Mouse (Mus musculus): ENCODE results near the gene Zfp976. TPM values are rescaled to one million over a fixed set of nuclear protein-coding genes. Genes with fewer than 3 reads are reported as not detected.
"Not testable (repeated sequence)": the region's sequence is repeated elsewhere in the genome, so short reads cannot be mapped to it uniquely, and the experiment has no call there.

The Zfp976 gene
- polyA plus RNA-seq, 1 experiment from 2014 or later, result 1.4 TPM

GRCm38 (mm10) chr7:42591311-42591710, 51.1 kb downstream of the Zfp976 start:
- DNase-seq (ENCODE audit: low spot score); H3K27me3 ChIP-seq (ENCODE audit: control insufficient read depth, insufficient read depth, low read length); H3K9ac ChIP-seq (ENCODE audit: low read length); H3K27ac ChIP-seq (ENCODE audit: low read depth, low read length); H3K4me2 ChIP-seq (ENCODE audit: low read depth); H3K36me3 ChIP-seq (ENCODE audit: control insufficient read depth, insufficient read depth, low read length); H3K9me3 ChIP-seq (ENCODE audit: control insufficient read depth, low read length); H3K4me1 ChIP-seq (ENCODE audit: control insufficient read depth, insufficient read depth, low read length); ATAC-seq (ENCODE audit: insufficient read depth, low FRiP score, low TSS enrichment); H3K4me3 ChIP-seq (ENCODE audit: low read depth, low read length): not testable (repeated sequence)

- Histone ChIP-seq H3K9ac (ENCODE audit: low read length) (no peak within 1 kb of the TSS), H3K4me2 (ENCODE audit: low read depth) (no peak within 1 kb of the TSS), H3K36me3 (ENCODE audit: control insufficient read depth, insufficient read depth, low read length) (no peaks in the 10 kb centered on the region), H3K4me1 (ENCODE audit: control insufficient read depth, insufficient read depth, low read length) (no peaks in the 10 kb centered on the region), H3K4me3 (ENCODE audit: low read depth, low read length) (no peak within 1 kb of the TSS), H3K9me3 (ENCODE audit: control insufficient read depth, low read length) (peaks cover 4% of the 10 kb centered on the region; the same call in 1 of the 2 replicates), H3K27me3 (ENCODE audit: control insufficient read depth, insufficient read depth, low read length) (no peaks in the 10 kb centered on the region), H3K27ac (ENCODE audit: low read depth, low read length) (no peak within 1 kb of the TSS)
- no peak for DNase-seq (ENCODE audit: low spot score)
- ATAC-seq (ENCODE audit: insufficient read depth, low FRiP score, low TSS enrichment), result no peak
- 90% methylated on average over 5 of the region's 5 CpGs for WGBS
These were observed 63.9 kb downstream of the Zfp976 start, which contains the start of gene Gm21028 for GRCm38 (mm10) chr7:42578488-42578887. TSS of gene Gm21028 (minus strand) at chr7:42578588.

Small RNAs within 50 kb of the gene (microRNA-seq; reads per million reads assigned to microRNA genes)
- gene Gm24938, result not detected

Other genes with a start within 250 kb of the Zfp976 start
- gene 4933421I07Rik, start 194.5 kb downstream of the Zfp976 start, polyA plus RNA-seq (2014; fragmentation: Nextera tagmentation; extraction: Ambion mirVana), result not detected in 2 replicates
- gene Zfp141, start 136.8 kb downstream of the Zfp976 start, polyA plus RNA-seq (2014; fragmentation: Nextera tagmentation; extraction: Ambion mirVana), result 12.4 and 13.2 TPM in 2 replicates
- not detected in 2 replicates for gene Gm21028, start 64.0 kb downstream of the Zfp976 start, polyA plus RNA-seq (2014; fragmentation: Nextera tagmentation; extraction: Ambion mirVana)
- 1.5 and 2.4 TPM in 2 replicates for gene Zfp977, start 50.0 kb downstream of the Zfp976 start, polyA plus RNA-seq (2014; fragmentation: Nextera tagmentation; extraction: Ambion mirVana)
- 9.9 and 10.2 TPM in 2 replicates for gene Zfp975, start 50.2 kb upstream of the Zfp976 start, polyA plus RNA-seq (2014; fragmentation: Nextera tagmentation; extraction: Ambion mirVana)
- not detected in 2 replicates for gene Gm17067, start 84.4 kb upstream of the Zfp976 start, polyA plus RNA-seq (2014; fragmentation: Nextera tagmentation; extraction: Ambion mirVana)
- not detected in 2 replicates for gene Vmn2r62, start 150.9 kb upstream of the Zfp976 start, polyA plus RNA-seq (2014; fragmentation: Nextera tagmentation; extraction: Ambion mirVana)
- gene Gm2381, start 224.6 kb upstream of the Zfp976 start, polyA plus RNA-seq (2014; fragmentation: Nextera tagmentation; extraction: Ambion mirVana), result not detected in 2 replicates

Data from neural tube, embryonic 11.5 days (tissue).